Mouse (Mus musculus) T-helper 17 cell (primary cell): ENCODE results near the gene Plau.

ENCODE experiments used
- in situ Hi-C, 2 experiments: fragments of 300-600 bp; cut with MboI, MseI; formaldehyde crosslinking; loops; 1 replicate in 1 of 2; 2 replicates in 1 of 2; pipeline ENCODE4 v1.15.1; 2025; ENCODE audit warnings: high pct_unique_total_duplicates in 2 of 2

Plau gene

DNA sequence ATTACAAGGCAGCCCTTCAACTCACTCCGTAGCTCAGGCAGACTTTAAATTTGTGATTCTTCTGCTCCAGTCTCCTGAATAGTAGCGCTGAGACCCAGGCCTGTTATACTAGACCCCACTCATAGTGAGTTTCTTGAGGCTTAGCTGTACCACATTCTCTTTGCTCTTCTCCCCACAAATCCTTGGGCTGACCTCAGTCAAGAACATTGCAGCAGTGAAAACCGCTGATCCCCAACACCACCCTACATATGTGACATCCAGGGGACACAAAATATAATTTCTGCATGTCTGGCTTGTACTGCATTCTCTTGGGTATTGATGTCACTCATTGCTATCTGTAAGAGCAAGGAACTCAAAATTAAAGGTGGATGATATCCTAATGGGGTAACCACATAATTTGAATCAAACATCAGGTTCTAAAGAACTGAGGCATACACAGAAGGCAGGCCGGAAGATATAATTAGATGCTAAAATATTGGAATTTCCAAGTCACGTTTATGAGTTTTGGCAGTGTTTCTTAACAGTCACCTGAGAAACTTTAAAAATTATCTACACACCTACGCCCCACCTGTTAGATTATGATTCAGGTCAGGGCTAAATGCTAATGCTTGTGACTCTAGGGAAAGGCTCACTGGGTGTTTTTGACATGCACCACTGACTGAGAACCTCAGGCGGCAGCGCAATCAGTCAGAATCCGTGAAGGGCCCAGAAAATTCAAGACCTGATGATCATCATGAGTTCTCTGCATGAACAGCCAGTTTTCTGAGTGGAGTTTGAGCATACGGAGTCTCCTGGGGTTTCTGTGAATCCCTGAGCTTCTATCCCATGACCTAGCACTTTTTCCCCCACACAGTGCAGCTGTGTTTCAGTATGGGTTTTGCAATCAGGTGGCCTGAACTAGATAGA lies 8.5 kb downstream of the Plau start:
- in situ Hi-C loops, result no loop called here

DNA sequence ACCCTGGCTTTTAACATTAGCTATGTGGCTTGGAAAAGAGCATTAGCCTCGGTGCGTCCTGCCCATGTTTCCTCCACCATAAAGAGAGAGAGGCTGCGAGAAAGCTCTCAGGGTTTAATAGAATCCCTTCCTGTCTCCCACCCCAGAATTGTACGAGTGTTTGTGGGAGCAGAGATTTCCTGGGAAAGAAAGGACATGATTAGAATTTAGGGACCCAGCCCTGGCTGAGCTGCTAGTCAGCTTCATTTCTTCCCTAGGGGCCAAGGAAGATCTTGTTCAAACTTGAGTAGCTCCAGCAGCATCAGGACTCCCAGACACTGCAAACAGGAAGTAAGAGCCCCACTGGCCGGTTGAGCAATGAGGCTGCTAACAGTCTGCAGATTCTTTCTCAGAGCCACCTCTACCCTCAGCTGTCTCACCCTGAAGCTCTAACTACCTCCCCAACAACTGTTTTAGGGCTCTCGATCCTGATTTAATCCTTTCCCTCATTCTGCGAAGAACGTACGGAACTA lies 9.2 kb downstream of the Plau start:
- in situ Hi-C loops, result no loop called here

DNA sequence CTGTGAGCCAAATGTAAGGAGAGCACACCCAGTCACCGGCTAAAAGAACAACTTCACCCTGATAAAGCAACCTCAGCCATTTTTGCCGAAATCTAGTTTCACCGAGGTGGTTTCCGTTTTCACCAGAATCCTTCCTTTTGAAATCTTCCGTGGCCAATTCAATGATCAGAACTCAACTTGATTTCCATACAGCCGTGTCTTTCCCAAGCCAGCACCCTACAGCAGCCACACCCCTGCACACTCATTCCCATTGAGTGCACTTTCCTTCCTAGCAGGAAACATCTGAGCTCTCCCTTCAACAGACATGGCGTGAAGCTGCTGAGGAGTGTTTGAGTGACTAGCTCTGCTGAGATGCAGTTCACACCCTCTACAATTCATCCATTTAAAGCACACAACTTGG lies 9.8 kb downstream of the Plau start:
- in situ Hi-C loops, result no loop called here

DNA sequence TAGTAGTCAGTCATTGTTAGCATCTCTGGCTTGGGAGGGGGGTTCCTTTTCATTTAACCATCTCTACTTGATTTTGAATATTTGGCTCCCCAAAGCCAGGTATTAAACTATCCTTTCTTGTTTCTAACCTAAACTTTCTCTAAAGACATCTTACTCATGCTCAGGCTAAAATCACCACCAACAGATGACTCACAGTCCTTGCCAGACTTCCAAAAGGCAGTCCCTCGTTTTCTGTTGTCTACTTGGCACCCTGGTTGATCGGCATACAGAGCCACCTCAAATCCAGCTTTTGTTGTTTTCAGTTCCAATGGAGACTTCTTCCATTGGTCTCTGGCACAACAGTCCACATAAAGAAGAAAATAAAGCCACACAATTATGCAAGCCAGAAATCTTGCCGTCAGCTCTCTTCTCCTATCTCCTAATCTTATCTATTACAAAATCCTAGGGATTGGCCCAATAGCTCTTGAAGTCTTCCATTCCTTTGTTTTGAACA lies 11.2 kb downstream of the Plau start:
- in situ Hi-C loops, result no loop called here

DNA sequence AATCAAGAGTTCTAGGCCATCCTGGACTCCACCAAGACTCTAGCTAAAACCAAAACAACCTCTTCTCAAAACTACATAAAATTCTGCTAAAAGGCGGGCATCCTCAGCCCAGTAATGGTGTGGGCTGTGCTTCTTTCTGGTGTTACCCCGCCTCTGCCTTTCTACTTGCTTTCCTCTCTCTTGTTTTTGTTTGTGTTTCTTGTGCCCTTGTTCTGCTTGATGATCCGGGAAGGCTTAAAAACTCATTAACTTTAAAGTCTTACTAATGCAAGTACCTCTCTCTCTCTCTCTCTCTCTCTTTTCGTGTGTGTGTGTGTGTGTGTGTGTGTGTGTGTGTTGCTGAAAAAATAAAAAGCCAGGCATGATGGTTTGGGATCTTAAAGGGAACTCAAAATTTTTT lies 13.3 kb downstream of the Plau start:
- in situ Hi-C loops, result loop anchor here in 1 of 2 experiments (5.0 kb wide), 1 partner anchor 37 kb away; no protein-coding TSS in a partner anchor

DNA sequence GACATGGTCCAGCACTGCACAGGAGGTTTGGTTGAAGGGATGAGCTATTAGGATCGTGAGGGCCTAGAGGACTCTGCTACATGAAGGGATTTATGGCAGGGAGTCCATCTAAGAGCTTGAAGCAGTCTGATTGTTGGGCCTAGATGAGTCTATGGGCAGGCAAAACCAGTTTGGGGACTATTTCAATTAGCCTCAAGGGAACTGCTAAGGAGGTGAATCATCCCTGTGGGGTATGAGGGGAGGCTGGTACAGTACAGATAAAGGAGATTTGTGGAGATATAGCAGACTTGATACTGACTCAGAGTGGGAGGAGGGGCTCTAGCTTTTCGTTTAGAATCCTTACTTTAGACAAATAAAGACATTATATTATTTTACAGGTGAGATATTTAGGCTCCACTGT lies 14.0 kb downstream of the Plau start:
- in situ Hi-C loops, result loop anchor here in 1 of 2 experiments (5.0 kb wide), 1 partner anchor 38 kb away; no protein-coding TSS in a partner anchor

DNA sequence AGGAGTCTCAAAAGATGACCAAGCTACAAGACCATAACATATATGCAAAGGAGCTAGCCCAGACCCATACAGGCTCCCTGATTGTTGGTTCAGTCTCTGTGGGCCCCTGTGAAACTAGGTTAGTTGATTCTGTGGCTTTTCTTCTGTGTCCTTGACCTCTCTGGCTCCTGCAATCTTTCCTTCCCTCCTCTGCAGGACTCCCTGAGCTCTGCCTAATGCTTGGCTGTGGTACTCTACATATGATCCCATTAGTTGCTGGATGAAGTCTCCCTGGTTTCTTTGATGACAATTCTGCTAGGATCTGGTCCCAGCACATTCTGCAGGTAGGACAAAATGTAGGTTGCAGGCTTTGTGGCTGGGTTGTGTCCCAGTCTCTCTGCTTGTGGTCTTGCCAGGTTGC lies 15.3 kb downstream of the Plau start:
- in situ Hi-C loops, result loop anchor here in 1 of 2 experiments (5.0 kb wide), 1 partner anchor 39 kb away; no protein-coding TSS in a partner anchor

DNA sequence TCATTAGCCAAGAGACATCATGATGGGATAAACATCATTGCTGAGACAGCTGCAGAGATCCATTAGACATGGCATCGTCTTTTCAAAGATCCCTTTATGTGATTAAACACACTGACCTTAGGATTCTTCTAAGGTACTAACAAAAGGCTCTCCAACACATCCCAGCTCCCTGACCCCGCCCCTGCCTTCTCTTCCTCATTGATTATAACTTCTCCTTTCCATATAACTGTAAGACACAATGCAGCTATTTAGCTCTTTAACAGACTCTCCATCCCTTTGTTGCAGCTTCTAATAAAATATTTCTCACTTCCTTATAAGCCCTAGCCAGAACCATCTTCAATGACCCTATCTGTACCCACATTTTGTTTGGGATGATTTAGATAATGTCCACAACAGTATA lies 24.7 kb downstream of the Plau start:
- in situ Hi-C loops, result no loop called here

DNA sequence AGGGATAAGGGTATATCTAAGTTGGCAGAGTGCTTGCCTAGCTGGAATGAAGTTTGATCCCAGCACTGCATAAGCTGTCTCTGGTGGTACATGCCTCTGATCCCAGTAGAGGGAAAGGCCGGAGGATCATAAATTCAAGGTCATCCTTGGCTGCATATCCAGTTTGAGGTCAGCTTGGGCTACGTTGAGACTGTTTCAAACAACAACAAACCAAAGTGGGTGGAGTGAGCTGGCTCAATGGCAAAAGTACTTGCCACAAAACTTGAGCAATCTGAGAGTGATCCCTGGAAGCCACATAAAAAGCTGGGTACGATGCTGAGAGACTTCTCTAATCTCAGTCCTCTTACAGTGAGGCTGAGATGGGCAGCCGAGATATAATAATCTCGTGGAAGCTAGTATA lies 25.1 kb downstream of the Plau start:
- in situ Hi-C loops, result no loop called here

DNA sequence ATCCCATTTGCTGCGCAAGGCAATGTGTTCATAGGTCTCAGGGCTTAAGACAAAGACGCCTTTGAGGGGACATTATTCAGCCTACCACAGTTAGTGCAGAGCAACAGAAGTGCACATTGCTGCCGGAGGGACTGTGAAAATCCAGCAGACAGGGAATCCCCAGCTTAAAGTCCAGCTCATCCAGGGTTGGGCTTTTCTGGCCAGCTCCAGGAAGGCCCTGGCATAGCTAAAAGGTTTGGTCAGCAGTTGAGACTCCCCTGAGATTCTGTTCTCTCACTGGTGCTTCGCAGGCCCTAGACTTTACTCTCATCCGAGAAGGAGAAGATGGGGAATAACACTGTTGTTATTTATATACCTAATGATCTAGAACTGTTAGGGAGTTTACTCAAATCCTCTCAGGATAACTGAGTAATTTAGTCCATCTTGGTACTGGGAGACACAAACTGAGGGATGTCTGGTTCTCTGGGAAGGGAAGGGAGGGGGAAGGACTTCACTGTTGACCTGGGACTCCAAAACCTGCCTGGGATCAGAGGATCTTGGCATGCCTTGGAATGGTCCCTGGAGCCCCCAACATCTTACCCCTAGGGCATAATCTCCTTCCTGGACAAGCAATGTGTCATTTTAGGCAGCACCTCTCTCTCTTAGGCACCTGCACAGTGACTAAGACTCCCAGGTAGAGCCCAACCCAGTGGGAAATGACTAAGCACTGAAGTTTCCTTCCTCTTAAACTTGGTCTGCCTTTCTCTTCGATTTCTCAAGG lies 27.0 kb downstream of the Plau start:
- in situ Hi-C loops, result no loop called here

DNA sequence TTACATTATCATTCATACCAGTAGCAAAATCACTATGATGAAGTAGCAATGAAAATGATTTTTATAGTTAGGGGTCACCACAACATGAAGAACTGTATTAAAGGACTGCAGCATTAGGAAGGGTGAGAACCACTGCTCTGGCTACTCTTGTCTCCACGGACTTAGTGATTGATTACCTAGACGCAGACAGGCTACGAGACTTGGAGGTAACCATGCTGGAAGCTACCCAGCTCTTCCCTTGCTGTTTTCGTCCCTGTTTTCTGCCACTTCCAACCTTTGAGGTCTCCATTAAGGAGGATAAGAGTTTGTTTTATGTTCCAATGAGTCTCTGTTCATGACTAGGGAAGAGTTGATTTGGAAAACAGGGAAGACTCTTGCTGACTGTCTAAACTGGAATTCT lies 27.7 kb downstream of the Plau start:
- in situ Hi-C loops, result no loop called here

DNA sequence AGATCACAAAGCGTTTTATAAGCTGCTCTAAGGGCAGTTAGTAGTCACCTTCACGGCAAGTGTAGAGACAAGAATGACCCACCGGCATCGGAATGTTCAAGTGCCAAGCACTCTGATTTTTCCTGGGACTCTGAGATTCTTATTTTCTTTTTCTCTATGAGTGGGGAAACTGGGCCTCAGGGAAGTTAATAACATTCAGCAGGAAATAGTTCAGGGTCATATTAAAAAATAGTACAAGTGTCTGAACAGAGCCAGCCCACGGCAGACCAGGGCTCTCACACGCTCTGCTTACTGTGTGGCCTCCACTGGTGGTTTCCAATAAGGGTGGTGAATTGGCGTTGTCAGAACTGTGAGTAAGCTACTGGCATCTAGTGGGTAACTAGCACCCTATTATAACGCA lies 29.1 kb downstream of the Plau start:
- in situ Hi-C loops, result loop anchor here in 1 of 2 experiments (5.0 kb wide), 1 partner anchor 103 kb away; no protein-coding TSS in a partner anchor

DNA sequence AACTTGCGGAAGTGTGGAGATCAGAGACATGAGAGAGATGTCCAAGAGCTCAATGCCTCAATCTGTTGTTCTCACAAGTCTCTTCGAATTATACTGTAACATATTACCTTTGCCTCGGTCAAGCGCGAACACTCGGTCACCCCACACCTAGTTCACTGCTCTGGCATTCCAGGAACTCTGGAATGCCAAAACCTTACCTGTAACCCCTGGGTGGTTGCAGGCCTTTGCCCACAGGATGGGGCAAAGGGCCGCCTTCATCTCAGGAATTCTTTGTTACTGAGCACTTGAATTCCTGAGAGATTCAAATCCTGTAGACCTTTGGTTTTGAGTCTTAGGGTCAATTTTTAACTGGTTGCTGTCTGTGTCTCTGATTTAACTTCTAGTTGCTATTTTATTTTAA lies 29.9 kb downstream of the Plau start:
- in situ Hi-C loops, result loop anchor here in 1 of 2 experiments (5.0 kb wide), 1 partner anchor 104 kb away; no protein-coding TSS in a partner anchor

DNA sequence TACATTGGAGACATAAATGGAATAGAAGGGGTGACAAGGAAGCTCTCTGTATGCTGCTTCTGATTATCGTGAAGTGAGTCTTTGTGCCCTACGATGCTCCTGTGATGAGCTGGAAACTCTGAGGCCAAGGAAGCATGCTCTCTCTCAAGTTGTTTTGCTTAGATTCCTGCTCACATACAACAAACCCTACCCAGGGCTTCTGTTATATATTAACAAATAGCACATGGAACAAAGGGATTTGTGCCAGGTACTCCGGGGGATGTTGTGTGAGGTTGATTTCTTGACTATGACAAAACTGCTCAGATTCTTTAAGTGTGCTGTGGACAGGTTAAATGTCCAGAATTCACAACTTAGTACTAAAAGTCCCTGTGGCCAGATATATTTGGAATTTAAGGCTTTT lies 33.6 kb downstream of the Plau start:
- in situ Hi-C loops, result no loop called here

DNA sequence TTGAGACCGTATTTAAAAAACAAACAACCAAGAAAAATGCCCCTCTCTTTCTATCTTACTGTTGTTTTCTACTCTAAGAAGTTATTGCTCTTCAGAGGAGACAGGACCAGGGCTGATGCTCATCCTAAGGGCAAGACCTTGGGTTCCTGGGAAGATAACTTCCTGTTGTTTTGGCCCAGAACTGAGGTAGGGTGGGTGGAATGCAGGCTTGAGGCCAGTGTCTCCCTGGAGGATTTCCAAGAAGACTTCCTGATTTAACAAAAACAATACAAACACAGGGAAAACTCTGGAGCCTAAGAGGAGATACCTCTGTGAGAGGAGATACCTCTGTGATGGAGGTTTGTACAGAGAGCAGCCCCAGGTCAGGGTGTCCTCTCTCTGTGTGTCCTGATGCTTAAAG lies 35.0 kb downstream of the Plau start:
- in situ Hi-C loops, result no loop called here

DNA sequence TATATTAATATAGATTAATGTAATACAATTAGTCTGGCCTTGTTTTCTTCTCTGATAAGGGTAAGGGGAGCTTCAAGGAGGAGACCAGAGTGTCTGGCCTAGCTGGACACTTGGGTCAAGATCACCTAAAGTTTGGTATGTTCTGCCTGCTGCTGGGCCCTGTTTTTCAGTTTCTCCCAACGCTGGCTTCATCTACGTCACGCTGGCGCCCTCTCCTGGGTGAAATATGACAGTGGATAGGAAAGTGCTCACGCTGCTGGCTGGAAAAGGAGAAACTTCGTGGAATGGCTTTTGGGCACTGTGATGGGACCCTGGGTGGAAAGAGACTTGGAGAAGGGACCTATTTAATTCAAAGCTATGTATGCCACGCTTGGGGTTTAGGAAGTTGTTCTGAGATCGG lies 36.8 kb downstream of the Plau start:
- in situ Hi-C loops, result no loop called here

DNA sequence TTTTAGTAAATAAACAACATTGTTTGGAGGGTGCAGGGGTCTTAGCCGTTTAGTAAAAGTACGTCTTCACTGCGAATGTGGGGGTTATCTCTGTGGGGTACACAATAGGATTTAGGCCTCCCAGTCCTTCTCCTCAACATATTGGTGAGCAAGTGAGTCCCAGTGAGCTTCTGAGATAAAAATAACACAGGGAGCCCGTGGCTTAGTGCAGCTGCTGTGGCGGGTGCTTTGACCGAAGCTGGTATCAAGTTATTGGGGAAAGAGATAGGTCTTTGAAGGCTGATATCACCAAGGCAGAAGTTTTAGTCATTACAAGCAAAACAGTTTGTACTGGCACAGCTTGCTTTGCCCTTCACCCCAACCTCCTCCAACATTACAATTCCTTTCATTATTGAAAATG lies 37.5 kb downstream of the Plau start:
- in situ Hi-C loops, result no loop called here

DNA sequence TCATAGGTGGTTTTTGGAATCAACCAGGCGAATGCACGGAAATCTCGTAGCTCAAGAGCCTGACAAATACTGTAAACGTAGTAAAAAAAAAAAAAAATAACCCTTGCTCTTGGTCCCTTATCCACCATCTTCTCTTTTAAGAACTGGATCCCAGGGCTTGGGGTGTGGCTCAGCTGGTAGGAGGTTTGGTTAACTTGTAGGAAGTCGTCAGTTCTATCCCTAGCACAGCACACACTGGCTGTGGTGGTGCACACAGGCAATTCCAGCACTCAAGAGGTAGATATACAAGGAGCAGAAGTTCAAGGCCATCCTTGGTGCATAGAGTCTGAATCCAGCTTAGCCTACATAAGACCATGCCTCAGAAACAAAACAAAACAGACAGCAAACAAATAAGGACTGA lies 48.2 kb downstream of the Plau start:
- in situ Hi-C loops, result no loop called here

DNA sequence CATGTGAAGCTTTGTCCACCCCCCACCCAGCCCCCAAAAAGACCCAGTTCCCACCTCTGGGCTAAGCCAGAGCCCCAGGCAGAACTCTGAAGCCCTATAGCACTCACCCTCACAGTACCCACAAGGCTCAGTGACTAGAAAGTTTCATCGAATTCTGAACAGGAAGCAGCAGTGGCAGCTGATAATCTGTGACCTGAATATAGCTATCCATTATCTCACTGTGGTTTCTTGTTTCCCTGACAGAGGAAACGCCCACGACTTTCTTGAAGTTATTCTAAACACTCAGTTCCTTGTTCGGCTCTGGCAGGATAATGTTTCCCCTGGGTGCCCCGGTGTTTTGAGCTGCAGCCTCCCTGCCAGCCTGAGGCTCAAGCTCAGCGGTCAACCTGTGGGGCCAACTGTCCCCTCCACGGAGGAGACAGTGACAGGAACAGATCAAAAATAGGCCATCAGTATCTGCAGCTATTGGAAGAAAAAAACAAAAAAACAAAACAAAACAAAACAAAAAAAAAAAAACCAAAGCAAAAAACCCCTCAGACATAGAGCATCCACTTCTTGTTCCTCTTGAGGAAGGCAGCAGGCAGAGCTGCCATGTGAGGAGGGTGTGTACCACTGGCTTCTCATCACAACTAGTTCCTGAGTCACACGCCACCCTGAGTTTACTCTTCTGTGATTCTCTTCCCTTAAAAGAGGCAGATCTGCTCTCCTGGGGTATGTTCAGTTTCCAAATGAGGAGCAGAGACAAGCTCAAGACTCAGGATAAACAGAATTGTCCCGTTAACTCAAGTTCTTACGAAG lies 48.8 kb downstream of the Plau start:
- in situ Hi-C loops, result no loop called here

DNA sequence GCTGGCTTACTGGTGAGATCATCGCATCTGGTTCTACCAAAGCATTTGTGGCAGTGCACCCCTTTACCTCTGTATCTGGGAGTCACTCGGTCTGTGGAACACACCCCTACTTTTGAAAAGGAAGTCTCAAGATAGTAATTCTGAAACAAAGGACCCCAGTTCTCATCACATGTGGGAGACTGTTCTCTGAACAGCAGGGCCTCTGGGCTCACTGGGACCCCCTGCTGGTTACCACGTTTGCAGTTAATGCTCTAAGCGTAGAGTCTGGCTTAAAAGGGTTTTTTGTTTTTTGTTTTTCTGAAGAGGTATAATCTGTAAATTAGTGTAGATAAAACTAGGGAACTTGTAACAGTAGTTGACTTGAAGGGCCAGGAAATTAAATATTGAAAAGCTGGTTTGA lies 49.8 kb downstream of the Plau start:
- in situ Hi-C loops, result no loop called here

DNA sequence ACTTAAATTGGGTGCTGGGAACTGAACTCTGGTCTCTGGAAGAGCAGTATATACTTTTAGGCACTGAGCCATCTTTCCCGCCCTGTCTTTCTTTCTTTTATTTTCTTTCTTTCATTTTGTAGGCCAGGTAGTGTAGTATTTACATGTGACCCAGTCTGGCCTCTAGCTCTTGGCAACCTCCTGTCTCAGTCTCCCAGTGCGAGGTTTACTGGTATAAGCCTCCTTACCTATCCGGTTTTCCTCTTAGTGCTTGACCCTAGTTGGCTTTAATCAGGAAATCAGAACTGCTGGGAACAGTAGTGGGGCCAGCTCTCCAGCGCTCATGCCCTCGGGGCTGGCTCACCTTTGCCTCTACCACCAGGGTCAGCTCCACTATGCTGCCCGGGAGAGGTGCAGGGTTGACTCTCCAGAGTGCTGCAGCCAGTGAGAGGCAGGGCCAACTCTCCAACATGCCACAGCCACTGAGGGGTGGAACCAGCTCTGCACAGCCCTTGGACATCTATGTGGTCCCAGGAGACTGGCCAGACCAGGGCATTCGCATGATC lies 51.2 kb downstream of the Plau start:
- in situ Hi-C loops, result no loop called here
